Mouse (Mus musculus): Measurements from ENCODE around the gene Gm266.
A peak's percentile ranks its signal among the peaks of the same experiment; 100 is the strongest.

DNA sequence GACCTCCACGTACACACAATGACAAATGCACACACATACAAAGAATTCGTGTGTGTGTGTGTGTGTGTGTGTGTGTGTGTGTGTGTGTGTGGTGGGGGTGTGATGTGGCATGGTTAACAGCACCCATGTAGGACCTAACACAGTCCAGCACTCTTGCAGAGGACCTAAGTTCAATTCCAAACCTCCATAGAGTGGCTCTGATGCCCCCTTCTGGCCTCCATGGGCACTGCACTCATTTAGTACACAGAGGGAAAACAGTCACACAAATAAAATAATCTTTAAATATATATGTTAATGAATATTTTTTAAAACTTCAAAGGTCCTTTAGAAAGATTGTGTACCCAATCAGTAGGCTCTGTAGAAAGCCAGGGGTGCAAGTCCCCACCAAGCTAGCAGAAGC lies 5.7 kb downstream of the Gm266 start:
- TF ChIP-seq CTCF (IDR thresholded peaks at IDR 0.05; ENCODE audit: low read depth) (peak; percentile 75), EP300 (IDR thresholded peaks at IDR 0.05; ENCODE audit: low read depth) (no peak)

Measured in liver, postnatal 0 days (tissue).